Mouse (Mus musculus): ENCODE data around the gene Tpm3.

DNA sequence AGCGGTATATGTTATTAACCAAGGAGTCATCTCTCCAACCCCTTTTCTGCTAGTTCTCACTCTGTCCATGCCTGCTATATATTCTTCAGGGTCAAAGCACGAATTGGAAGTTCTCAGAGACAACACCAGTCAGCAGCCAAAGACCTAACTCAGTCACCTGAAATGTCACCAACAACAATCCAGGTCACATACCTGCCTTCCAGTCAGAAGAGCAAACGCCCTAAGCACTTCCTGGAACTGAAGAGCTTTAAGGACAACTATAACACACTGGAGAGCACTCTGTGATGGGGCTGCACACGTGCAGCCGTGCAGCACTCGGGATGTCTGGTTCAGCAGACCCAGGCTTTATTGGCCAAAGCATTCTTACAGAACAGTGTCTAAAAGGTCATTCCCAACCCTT, 10.9 kb upstream of the Tpm3 start:
- TF ChIP-seq CTCF (IDR thresholded peaks at IDR 0.05) (no peak), POLR2A (IDR thresholded peaks at IDR 0.05; ENCODE audit: insufficient read depth, low read depth, low read length) (no peak), EP300 (IDR thresholded peaks at IDR 0.05; ENCODE audit: insufficient read depth, low read depth, low read length) (no peak)

Data from heart, adult 2 months (tissue).